Mouse (Mus musculus) urinary bladder, postnatal 0 days (tissue): ENCODE results near the gene Atf1. TPM values are rescaled to one million over a fixed set of nuclear protein-coding genes. Genes with fewer than 3 reads are reported as not detected.

Experiments used
- polyA plus RNA-seq: library from polyadenylated mRNA; unstranded; fragments of >200 nt; fragmentation: Nextera tagmentation; extraction: Ambion mirVana; gene quantifications from 2 replicates; pipeline ENCODE4 v1.2.1, GENCODE M21; 2015

Atf1 gene
- polyA plus RNA-seq = 30.3 and 35.6 TPM in 2 replicates

GRCm38 (mm10) chr15:100227663-100228534, at the start of gene Atf1:
Gene Atf1 (plus strand): TSS chr15:100227819.

GRCm38 (mm10) chr15:100280626-100281025, 53.0 kb downstream of the Atf1 start, which contains the start of gene Tmprss12:
Gene Tmprss12 (plus strand): TSS chr15:100280837.

GRCm38 (mm10) chr15:100304019-100304991, 76.7 kb downstream of the Atf1 start, which contains the start of gene Mettl7a1:
Gene Mettl7a1 (plus strand): TSS chr15:100304140.

Other genes starting within 250 kb of the Atf1 start
- gene Dip2b, start 189.2 kb upstream of the Atf1 start, polyA plus RNA-seq = 5.6 and 5.7 TPM in 2 replicates
- gene Tmprss12, start 53.0 kb downstream of the Atf1 start, polyA plus RNA-seq = not detected in 2 replicates
- 3.8 and 4.6 TPM in 2 replicates for gene Mettl7a1, start 76.3 kb downstream of the Atf1 start, polyA plus RNA-seq
- not detected in 2 replicates for gene Mettl7a3, start 107.1 kb downstream of the Atf1 start, polyA plus RNA-seq
- not detected in 2 replicates for gene Methig1, start 125.3 kb downstream of the Atf1 start, polyA plus RNA-seq
- gene Mettl7a2, start 125.4 kb downstream of the Atf1 start, polyA plus RNA-seq = not detected in 2 replicates
- not detected in 2 replicates for gene Higd1c, start 136.7 kb downstream of the Atf1 start, polyA plus RNA-seq
- gene Gm5475, start 194.3 kb downstream of the Atf1 start, polyA plus RNA-seq = 0.05 TPM in 1 of 2 replicates, not detected in the other
- 9.4 and 11.9 TPM in 2 replicates for gene Slc11a2, start 197.3 kb downstream of the Atf1 start, polyA plus RNA-seq
- 15.8 and 16.8 TPM in 2 replicates for gene Letmd1, start 241.2 kb downstream of the Atf1 start, polyA plus RNA-seq